Mouse (Mus musculus): ENCODE results near the gene Tex26.

Tex26 gene

DNA sequence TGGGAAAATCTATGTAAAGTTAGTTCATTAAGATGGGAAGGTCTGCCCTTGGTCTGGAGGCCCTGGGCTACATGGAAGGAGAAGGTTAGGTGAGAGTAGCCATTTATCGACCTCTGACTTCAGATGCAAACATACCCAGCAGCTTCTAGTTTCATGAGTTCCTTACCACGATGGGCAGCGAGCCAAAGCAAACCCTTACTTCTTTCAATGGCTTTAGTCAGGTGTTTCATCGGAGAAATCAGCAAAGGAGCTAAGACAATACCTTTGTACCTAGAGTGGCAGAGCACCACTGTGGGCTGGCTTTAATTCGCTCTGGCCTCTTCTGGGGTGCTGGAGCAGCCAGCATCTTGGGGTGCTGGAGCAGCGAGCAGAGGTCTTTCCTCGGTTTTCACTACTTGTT, 5.8 kb upstream of the Tex26 start:
- no peak for DNase-seq (ENCODE audit: low read depth, low spot score)

DNA sequence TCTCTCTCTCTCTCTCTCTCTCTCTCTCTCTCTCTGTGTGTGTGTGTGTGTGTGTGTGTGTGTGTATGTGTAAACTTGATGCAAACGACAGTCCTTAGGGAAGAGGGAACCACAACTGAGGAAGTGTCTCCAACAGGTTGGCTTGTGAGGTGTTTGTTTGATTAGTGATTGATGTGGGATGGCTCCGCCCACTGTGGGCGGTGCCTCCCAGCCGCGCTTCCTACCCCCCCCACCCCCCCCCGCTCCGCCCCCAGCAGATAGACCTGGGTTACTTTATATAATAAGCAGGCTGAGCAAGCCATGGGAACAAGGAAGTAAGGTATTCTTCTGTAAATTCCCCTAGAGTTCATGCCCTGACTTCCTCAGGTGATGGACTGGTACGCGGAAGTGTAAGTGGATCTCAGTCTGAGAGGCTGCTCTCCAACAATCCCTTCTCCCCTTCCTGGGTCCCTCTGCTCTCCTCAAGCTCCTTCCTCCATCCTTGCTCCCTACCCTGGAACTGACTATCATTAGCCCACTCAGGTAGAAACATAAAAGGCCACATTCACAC, 5.2 kb upstream of the Tex26 start:
- DNase-seq (ENCODE audit: low read depth, low spot score) = no peak

DNA sequence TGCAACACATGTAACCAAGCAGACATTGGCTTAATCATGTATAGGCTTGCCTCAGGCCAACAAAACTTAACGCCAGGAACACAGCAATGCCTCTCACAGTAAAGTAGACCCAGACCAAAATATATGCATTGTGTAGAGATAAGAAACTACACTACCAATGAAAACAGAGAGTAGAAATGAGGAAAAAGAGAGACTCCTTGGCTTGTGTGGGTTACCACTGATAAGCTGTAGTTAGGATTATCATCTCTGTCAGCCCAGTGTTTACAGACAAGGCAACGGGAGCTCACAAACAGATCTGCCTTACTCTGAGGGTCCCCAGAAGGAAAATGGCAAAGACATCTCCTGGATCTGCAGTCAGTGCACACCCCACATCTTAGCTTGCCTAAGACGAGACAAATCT, 2.9 kb upstream of the Tex26 start:
- no peak for DNase-seq (ENCODE audit: low read depth, low spot score)

DNA sequence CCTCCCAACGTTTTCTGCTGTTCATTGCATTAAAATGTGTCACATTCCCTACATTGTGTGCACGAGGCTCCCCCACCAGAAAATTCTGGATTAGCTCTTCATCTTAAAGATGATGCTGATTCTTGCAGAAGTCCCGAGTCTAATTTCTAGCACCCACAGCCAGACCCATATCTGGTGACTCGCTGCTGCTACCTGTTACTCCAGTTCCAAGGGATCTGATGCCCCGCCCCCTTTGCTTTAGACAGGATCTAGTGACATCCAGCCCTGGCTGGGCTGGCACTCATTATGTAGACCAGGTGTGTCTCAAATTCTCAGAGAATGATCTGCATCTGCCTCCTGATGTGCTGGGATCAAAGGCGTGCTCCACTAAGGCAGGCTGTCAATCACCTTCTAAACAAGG, 2.3 kb upstream of the Tex26 start:
- no peak for DNase-seq (ENCODE audit: low read depth, low spot score)

DNA sequence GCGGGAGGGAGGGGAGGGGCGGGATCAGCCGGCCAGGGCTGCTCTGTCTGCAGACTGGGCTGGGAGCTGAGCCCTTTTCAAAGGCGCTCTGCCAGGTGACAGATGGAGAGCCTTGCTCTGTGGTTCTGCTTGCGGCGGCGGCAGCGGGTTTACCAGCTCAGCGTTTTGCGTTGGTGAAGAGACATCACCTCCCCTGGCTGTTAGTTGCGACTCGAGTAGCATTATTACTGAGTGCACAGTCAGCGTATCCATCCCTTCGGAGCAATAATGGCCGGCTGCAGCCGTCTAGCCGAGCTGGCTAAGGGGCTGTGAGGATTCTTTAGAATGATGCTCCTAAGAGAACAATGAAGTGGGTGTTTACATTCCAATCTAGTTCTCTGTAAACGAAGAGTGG, 717 bp downstream of the Tex26 start:
- peak; percentile 45 for DNase-seq (ENCODE audit: low read depth, low spot score)

DNA sequence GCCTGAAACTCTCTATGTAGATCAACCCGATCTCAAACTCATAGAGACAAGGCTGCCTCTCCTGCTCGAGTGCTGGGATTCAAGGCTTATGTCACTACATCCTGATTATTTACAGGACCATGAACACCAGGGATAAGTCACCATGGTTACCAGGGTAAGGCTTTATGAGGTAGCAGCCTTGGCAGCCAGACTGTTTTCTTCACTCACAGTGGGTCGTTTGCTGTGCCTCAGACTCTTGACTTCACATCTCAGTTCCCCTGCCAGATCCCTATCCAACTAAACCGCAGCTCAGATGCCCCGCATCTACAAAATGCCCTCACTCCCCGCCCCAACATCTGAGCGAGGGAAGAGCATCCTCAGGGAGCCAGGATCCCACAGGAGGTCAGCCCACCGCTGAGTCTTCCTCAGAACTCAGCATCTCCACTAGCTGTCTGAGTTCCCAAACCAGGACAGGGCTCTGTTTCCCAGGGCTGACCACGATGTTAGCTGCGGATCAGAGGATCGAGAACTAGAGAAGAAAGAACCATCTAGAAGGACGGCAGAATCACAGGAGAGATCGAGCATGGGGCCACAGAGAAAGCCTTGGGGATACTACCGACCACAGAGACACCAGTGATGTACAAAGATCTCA, 2.3 kb downstream of the Tex26 start:
- DNase-seq (ENCODE audit: low read depth, low spot score) = no peak

DNA sequence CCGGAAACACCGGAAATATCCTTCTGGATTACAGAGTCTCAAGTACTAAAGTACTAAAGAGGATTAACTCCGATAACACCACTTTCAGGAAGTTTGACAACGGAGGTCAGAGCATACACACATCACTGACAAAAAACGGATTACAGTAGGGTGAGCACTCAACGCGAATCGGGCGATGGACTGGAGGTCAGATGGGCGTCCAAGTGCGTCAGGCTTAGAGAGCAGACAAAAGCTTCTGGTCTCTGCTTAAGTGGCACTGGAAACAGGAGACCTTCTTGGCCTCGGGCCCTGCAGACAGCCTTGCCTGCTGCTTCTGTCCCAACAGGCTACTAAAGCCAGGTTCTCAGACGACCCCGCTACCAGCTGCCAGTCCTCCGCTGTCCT, 2.8 kb downstream of the Tex26 start:
- DNase-seq (ENCODE audit: low read depth, low spot score) = no peak

DNA sequence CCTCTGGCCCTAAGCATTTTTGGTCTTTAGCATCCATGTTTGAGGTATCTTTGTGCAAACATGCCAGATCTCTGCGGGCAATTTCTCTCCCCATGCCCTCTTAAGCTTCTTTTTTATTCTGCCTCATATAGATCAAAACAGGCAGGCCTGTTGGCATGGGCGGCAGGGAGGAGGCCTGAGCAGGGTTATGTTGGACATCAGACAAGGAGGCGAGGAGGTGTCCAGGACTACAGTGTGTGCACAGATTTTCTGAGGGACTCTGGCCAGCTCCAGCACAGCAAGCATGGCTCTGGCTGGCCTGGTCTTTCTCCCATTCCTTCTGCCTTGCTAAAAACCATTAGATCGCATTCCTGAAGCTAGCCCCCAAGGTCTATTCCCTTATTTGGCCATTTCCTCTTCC, 5.0 kb downstream of the Tex26 start:
- no peak for DNase-seq (ENCODE audit: low read depth, low spot score)

DNA sequence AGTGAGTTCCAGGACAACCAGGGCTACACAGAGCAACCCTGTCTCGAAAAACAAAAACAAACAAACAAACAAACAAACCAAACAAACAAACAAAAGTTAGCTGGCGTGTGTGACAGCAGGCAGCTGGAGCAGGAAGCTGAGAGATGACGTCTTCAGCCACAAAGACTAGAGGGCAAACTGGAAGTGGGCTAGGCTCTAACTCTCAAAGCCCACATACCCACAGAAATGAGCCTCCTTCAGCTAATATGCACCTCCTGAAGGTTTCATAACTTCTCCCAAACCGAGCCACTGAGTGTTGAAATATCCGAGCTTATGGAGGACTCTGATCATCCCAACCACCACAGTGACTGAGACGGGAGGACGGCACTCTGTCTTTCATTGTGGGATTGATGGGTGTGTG, 7.0 kb downstream of the Tex26 start:
- no peak for DNase-seq (ENCODE audit: low read depth, low spot score)

DNA sequence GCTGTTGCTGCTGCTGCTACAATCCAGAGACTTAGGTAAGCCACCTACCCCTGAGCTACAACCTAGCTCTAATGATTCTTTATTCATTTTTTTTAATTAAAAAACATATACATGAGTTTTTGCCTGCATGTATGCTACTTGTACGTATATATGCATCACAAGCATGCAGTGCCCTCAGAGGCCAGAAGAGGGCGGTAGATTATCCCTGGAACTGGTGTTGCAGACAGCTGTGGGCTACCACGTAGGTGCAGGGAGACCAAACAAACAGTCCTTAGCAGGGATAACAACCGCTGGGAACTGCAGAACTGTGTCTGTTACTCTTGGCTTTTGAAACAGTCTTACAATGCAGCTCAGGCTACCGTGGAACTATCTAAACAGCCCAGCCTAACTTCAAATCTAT, 8.3 kb downstream of the Tex26 start:
- no peak for DNase-seq (ENCODE audit: low read depth, low spot score)

DNA sequence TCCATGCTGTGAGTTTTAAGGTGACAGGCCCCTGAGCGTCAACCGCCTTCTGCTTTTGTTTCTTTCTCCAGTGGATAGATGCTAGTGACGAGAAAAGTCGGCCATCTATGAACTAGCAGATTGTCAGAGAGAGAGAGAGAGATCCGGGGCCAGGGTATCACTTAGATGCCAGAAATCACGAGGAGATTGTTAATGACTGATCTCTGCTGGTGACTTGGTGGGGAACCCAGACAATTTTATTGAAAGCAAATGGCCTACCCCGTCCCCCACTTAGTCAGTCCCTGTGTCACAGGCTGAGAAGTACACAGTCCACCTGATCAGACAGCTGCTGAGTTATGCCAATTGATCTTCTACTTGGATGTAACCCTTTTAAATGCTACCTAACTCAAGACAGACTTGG, 9.9 kb downstream of the Tex26 start:
- no peak for DNase-seq (ENCODE audit: low read depth, low spot score)

DNA sequence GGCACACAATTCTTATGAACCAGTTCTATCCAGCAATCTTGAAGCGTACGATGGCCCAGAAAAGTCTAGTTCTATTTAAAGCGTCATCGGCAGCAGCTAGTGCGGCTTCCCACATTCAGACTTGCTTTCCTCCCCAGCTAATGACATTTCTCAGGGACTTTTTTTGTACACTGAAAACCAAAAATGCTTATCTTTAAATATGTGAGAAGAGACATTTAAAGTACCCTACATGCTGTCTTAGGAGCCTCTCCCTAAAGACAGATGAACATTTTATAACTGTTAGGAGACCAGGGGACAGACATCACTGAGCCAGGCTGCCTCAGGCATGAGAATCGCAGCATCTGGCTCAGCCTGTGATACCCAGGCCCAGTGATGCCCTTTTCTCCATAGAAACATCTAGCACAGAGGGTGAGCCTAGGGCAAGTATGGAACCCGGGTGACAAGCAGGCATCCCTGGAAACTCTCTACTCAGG, 11.8 kb downstream of the Tex26 start:
- no peak for DNase-seq (ENCODE audit: low read depth, low spot score)

DNA sequence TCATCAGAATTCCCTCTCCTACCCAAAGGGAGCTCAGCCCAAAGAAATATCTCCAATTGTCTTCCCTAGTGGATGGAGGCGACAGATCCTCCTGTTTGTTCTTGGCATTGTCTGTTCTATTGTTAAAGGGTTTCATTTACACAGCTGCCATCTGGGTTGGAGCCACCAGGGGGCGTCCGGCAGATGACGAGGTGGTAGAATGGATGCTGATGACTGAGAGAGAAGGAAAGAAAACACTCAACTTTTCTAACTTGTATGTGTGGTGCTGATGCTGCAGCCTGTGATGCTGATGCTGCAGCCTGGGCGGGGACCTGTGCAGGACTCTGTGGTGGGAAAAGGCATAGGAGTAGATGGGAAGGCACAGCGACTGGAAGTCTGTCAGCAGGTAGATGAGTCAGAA, 14.8 kb downstream of the Tex26 start:
- peak; percentile 38 for DNase-seq (ENCODE audit: low read depth, low spot score)

DNA sequence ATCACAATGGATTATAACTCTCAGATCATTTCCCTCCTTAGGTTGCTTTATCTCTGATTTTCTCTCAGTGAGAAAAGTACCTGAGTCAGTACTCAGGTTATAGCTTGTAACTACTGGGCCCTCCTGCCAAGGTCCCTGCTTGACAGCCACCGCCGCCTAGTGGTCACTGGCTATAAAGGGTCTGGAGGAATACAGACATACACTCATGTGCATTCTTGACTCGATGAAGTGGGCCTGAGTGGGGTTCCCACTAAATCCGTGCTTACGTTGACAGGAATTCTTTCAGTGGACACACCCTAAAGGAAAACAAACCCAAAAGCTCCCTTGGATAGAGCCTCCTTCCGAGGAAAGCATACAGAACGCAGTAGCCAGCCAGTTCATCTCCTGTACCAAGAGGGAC, 17.1 kb downstream of the Tex26 start:
- DNase-seq (ENCODE audit: low read depth, low spot score) = no peak

DNA sequence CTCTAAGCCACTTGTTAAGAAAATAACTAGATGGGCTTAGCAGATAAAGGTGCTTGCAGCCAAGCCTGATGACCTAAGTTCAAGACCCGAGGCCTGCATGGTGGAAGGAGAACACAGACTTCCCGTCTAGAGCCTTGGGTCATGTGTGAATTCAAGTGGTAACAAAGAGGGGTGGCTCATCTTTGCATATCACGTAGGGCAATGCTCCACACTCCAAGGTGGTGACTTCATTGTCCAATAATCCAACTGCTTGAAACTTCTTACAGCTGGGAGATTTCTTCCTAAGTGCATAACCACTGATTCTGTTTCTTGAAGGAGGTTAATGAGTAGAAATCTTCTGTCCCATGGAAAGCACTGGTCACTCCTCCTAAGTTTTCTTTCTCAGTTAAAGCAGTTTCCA, 22.6 kb downstream of the Tex26 start:
- no peak for DNase-seq (ENCODE audit: low read depth, low spot score)

DNA sequence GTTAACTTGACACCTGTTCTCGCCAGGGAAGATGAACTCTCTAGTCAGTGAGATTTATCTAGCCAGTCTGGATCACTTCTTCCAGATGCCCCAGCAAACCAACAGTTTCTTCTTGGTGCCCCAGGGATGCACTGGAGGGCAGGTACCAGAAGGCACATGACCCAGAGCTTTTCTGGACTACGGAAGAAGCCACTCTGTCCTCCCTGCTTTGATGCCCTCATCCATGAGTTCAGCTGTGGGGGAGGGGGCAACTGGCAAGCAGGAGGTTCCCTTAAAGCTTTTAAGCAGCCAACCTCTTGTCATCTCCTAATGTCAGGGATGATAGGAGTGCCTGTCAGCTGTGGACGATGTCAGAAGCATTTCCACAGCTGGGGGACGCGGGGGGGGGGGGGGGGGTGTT, 25.8 kb downstream of the Tex26 start:
- DNase-seq (ENCODE audit: low read depth, low spot score) = no peak

DNA sequence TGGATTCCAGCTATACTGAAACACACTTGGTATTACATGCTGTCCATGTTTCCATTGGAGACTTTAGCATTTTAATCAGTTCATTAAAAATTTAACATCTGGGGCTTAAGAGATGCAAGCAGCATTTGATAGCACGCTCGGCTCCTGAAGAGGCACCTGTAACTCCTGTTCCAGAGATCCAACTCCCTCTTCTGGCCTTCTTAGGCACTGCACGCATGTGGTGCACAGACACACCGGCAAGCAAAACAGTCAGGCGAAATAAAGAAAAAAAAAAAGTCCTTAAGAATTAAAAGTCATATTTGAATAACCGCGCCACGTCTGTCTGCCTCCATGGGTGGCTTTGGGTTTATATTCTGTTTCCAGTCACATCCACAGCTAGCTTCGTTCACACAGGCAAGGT, 34.7 kb downstream of the Tex26 start:
- DNase-seq (ENCODE audit: low read depth, low spot score) = no peak

DNA sequence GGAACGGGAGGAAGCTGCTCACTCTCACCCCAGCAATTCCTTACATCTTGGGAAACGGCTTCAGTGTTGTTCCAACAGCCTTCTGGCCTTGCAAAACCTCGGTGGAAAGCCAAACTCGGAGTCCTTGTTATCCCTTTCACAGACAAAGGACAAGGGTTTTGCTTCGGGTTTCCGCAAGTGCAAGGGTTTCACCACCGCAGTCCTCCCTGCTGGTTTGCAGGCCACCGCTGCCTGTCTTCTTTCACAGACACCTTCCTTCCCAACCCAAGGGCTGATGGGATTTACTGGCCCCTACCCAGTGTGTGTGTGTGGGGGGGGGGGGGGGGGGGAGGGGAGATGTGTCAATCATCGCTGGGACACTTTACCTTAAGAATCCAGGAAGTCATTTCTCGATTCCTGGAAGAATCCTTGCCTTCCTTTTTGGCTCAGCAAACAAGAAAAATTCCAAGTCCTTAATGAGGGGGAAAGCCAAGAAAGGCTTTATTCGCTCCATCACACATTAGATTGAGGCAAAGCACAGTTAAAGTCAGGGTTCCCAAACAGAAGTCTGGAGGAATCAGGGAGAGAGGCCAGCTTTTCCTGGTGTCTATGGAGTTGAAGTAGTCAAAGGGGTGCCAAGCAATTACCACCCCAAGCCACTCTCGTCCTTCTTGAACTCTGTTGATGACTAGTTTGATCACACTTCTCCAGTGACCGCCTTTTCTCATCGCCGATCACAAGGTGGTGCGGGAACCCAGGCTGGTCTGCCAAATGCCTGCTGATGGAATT, 35.4 kb downstream of the Tex26 start:
- no peak for DNase-seq (ENCODE audit: low read depth, low spot score)

DNA sequence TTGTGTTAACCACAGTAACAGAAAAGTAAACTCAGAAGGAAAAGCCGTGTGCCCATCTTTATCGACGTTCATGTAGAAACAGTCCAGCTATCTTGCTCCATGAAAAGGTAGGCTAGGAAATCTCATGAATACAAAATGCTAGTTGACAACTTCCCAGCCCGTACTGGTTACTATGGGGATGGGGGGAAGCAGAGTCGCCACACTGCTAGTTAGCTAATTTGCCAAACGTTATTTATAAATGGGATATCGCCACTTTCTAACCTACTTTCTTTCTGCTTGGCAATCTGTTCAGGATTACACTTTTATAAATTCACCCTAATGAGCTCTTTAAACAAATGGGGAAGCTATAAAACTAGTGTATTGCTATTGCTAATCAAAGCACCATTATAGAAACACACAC, 42.5 kb downstream of the Tex26 start:
- DNase-seq (ENCODE audit: low read depth, low spot score) = no peak

DNA sequence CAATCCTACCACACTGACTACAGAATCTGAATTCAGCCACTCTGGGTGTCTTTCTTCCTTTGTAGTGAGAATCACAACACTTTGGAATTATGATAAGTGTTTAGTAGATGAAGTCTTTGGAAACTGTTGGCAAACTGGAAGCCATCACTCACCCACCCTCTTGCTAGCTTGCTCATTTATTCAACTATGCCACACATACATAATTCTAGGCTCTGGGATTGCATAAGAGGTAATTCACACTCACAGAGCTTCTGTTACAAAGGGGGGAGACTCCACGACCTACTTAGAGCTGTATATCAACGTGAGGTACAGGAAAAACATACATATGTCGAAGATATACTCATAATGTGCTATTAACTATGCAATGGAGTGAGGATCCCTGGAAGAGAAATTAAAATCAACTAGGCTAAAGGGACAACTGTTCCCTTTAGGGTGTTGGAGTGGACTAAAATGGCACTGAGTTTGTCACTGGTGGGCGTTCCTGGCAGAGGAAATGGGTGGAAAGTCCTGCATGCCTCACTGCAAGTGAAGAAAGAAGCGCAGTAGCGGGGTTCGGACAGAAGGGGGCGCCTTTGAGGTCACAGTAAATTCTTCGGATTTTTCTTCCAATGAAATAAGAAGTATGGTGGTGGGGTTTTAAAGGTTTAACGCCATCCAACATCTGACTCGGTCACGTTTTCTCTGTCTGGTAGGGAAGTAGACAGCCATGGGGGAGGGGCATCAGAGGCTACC, 44.0 kb downstream of the Tex26 start:
- DNase-seq (ENCODE audit: low read depth, low spot score) = no peak

DNA sequence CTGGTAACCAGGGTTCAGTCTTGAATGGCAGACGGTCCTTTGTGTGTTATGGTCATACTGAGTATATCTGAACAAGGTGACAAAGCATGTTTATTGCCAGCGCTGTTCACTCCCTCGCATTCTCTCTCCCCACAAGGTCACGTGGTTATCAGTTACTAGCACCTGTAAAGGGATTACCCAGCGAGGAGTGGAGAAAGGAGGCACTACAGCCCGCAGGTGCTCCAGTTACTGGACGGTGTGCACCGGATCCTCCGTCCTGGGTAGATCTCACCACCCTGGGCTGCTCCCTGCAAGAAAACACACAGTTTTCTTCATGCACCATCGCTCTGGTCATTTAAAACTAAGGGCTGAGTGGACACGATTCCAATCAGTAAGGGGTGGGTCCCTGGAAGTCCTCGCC, 44.8 kb downstream of the Tex26 start:
- no peak for DNase-seq (ENCODE audit: low read depth, low spot score)

DNA sequence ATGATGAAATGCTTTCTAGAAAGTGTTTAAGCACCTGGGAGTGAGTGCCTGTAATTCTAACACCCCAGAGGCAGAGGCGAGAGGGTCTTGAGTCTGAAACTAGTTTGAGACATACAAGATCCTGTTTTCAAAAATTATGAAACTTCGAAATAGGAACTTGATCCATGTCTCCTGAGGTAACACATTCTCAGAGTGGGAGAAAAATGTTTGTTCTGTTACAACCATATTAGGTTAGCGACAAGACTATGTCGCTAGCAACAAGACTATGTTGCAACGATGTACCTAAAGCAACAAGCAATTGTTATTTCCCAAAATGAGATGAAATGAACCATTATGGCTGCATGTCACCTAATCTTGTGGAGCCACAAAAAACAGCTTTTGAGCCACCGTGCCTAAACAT, 46.0 kb downstream of the Tex26 start:
- no peak for DNase-seq (ENCODE audit: low read depth, low spot score)

Measured in embryo, embryonic 11.5 days (tissue).